Mouse (Mus musculus) small intestine, adult 2 months (tissue): ENCODE measurements around the gene Ehd2.

Source experiments
- CTCF ChIP-seq: fragments of 200-500 bp; IDR thresholded peaks from 2 replicates; pipeline ENCODE4 v1.5.1; 2012; ENCODE audit warnings: low read depth, mild to moderate bottlenecking, control low read depth, inconsistent platforms, low read length, moderate library complexity, mixed read lengths; ENCODE audit not compliant: insufficient replicate concordance, insufficient read length; ENCODE audit errors: extremely low read depth
- POLR2A ChIP-seq: fragments of 200-500 bp; IDR thresholded peaks from 2 replicates; pipeline ENCODE4 v1.6.1; 2012; ENCODE audit warnings: low read depth, mild to moderate bottlenecking, control low read depth, inconsistent platforms, low read length, moderate library complexity

DNA sequence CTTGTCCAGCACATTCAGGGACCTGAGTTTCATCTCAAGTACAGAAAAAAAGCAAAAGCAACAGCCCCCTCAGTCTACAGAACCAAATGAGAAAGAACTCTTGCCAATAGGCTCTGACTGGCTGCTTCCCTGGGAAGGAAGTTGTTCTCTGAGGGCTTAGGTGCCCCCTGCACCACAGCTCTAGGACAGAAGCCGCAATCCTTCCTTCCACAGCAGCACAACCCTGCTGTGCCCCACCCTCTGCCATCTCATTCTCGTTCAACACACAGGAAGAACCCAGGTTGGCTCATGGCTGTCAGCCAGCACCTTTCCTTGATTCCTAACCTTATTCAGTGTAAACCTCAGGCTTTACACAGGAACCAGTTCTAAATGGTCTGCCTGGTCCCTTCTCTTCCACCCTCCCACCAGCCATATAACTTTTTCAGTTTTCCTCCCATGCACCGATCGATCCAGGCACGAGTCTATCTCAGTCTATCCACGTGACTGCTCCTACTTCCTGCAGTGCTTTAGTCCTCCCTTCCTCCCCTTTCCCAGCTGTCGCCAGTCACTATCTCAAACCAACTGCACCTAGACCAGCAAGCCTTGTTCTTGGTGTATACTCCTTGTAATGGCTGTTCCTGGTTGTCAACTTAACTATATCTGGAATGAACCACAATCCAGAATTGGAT, 44.2 kb upstream of the Ehd2 start:
- TF ChIP-seq CTCF = no peak
- no peak; the same call in 1 of the 2 replicates for TF ChIP-seq POLR2A
